Mouse (Mus musculus) MEL (cell line): ENCODE measurements around the gene Ywhag. TPM values are rescaled to one million over a fixed set of nuclear protein-coding genes. Genes with fewer than 3 reads are reported as not detected.

Source experiments
- DNase-seq: peaks from one replicate; pipeline ENCODE4 v3.0.0; 2011; ENCODE audit warnings: low read depth, low spot score
- H3K27ac ChIP-seq: 2 replicates; pipeline ENCODE4 v1.5.1; 2012; ENCODE audit warnings: low read depth, mild to moderate bottlenecking, control low read depth, low read length, moderate library complexity; ENCODE audit not compliant: control insufficient read depth
- H3K27me3 ChIP-seq, 2 experiments: fragments of 150-350 bp in 1 of 2; sonication (generic) in 1 of 2; 2 replicates each; pipeline ENCODE4 v1.6.1; 2012; ENCODE audit warnings: low read length in 2 of 2, mild to moderate bottlenecking in 2 of 2, improper control_type of control experiment in 1 of 2, moderate library complexity in 1 of 2; ENCODE audit not compliant: insufficient read depth in 2 of 2, control insufficient read depth in 1 of 2
- H3K36me3 ChIP-seq, 2 experiments: 2 replicates each; pipeline ENCODE4 v1.6.1; 2012 to 2014; ENCODE audit warnings: low read length in 2 of 2, improper control_type of control experiment in 1 of 2, inconsistent platforms in 1 of 2, mild to moderate bottlenecking in 1 of 2; ENCODE audit not compliant: insufficient read depth in 2 of 2, control insufficient read depth in 1 of 2
- H3K4me1 ChIP-seq, 2 experiments: fragments of 150-350 bp in 1 of 2; sonication (generic) in 1 of 2; 2 replicates each; pipeline ENCODE4 v1.6.1; 2012; ENCODE audit warnings: low read length in 2 of 2, improper control_type of control experiment in 1 of 2, mild to moderate bottlenecking in 1 of 2; ENCODE audit not compliant: insufficient read depth in 2 of 2, control insufficient read depth in 1 of 2
- H3K4me3 ChIP-seq, 2 experiments: fragments of 150-350 bp in 1 of 2; sonication (generic) in 1 of 2; 2 replicates each; pipeline ENCODE4 v1.5.1; 2012; ENCODE audit warnings: low read depth in 2 of 2, low read length in 2 of 2, mild to moderate bottlenecking in 2 of 2, moderate library complexity in 2 of 2, control low read depth in 1 of 2, improper control_type of control experiment in 1 of 2; ENCODE audit not compliant: control insufficient read depth in 1 of 2, insufficient read depth in 1 of 2
- H3K79me2 ChIP-seq: 2 replicates; pipeline ENCODE4 v1.6.1; 2012; ENCODE audit warnings: mild to moderate bottlenecking, low read length, moderate library complexity; ENCODE audit not compliant: control insufficient read depth, poor library complexity, insufficient read depth
- H3K9ac ChIP-seq: 2 replicates; pipeline ENCODE4 v1.6.1; 2012; ENCODE audit warnings: low read depth, mild to moderate bottlenecking, control low read depth, low read length, moderate library complexity; ENCODE audit not compliant: control insufficient read depth, poor library complexity, severe bottlenecking
- H3K9me3 ChIP-seq: fragments of 150-350 bp; sonication (generic); replicated peaks from 2 replicates; pipeline ENCODE4 v1.6.1; 2012; ENCODE audit warnings: mild to moderate bottlenecking, low read length, improper control_type of control experiment, moderate library complexity; ENCODE audit not compliant: insufficient read depth
- CHD1 ChIP-seq: IDR thresholded peaks from 2 replicates; pipeline ENCODE4 v1.6.1; 2012; ENCODE audit warnings: low read depth, mild to moderate bottlenecking, inconsistent platforms, low read length, improper control_type of control experiment
- CHD2 ChIP-seq: IDR thresholded peaks from 2 replicates; pipeline ENCODE4 v1.6.1; 2011; ENCODE audit warnings: low read length, improper control_type of control experiment
- CTCF ChIP-seq, 3 experiments: IDR thresholded peaks in 2 of 3; conservative IDR thresholded peaks in 1 of 3; 2 replicates each; pipeline ENCODE4 v1.5.1; 2011 to 2012; ENCODE audit warnings: low read length in 3 of 3, low read depth in 2 of 3, mild to moderate bottlenecking in 2 of 3, improper control_type of control experiment in 1 of 3, inconsistent platforms in 1 of 3, mixed read lengths in 1 of 3, moderate library complexity in 1 of 3; ENCODE audit not compliant: control insufficient read depth in 1 of 3, insufficient read depth in 1 of 3, poor library complexity in 1 of 3, severe bottlenecking in 1 of 3
- ETS1 ChIP-seq: IDR thresholded peaks from 2 replicates; pipeline ENCODE4 v1.6.1; 2012; ENCODE audit warnings: low read depth, mild to moderate bottlenecking, inconsistent platforms, low read length, improper control_type of control experiment, moderate library complexity
- MAZ ChIP-seq: IDR thresholded peaks from 2 replicates; pipeline ENCODE4 v1.6.1; 2012; ENCODE audit warnings: low read depth, mild to moderate bottlenecking, inconsistent platforms, low read length, improper control_type of control experiment
- MXI1 ChIP-seq: IDR thresholded peaks from 2 replicates; pipeline ENCODE4 v1.6.1; 2011; ENCODE audit warnings: mild to moderate bottlenecking, low read depth, low read length, improper control_type of control experiment
- MYB ChIP-seq: IDR thresholded peaks from 2 replicates; pipeline ENCODE4 v1.6.1; 2011; ENCODE audit warnings: mild to moderate bottlenecking, low read depth, low read length, improper control_type of control experiment
- NELFE ChIP-seq: IDR thresholded peaks from 2 replicates; pipeline ENCODE4 v1.6.1; 2011; ENCODE audit warnings: low read depth, low read length, improper control_type of control experiment
- POLR2AphosphoS5 ChIP-seq: IDR thresholded peaks from 2 replicates; pipeline ENCODE4 v1.6.1; 2012; ENCODE audit warnings: low read depth, borderline replicate concordance, mild to moderate bottlenecking, inconsistent platforms, low read length, moderate library complexity, mixed read lengths
- SIN3A ChIP-seq: IDR thresholded peaks from 2 replicates; pipeline ENCODE4 v1.6.1; 2012; ENCODE audit warnings: low read length, improper control_type of control experiment, inconsistent platforms
- ZKSCAN1 ChIP-seq: IDR thresholded peaks from 2 replicates; pipeline ENCODE4 v1.6.1; 2012; ENCODE audit warnings: low read depth, mild to moderate bottlenecking, inconsistent platforms, low read length, improper control_type of control experiment, moderate library complexity
- ZMIZ1 ChIP-seq: IDR thresholded peaks from 2 replicates; pipeline ENCODE4 v1.6.1; 2012; ENCODE audit warnings: low read depth, mild to moderate bottlenecking, inconsistent platforms, low read length, improper control_type of control experiment, moderate library complexity
- ZNF384 ChIP-seq: IDR thresholded peaks from 2 replicates; pipeline ENCODE4 v1.6.1; 2012; ENCODE audit warnings: low read depth, mild to moderate bottlenecking, inconsistent platforms, low read length, improper control_type of control experiment
- polyA plus RNA-seq, 2 experiments: library from polyadenylated mRNA; stranded (reverse) in 1 of 2; unstranded in 1 of 2; fragments of >175 nt in 1 of 2; fragments of >200 nt in 1 of 2; gene quantifications; 2 replicates each; pipeline versions ENCODE4 v1.2.1 to v1.2.4; 2012; ENCODE audit warnings: low replicate concordance in 2 of 2, low read depth in 1 of 2; ENCODE audit not compliant: insufficient read length in 2 of 2, insufficient read depth in 1 of 2, missing spikeins in 1 of 2
- total RNA-seq: library from RNA; depleted of rRNA; stranded (reverse); fragments of 300-350 nt; gene quantifications from 2 replicates; pipeline ENCODE4 v1.2.3, GENCODE M21; 2012

Gene Ywhag
- total and polyA plus RNA-seq, 3 experiments: 109 to 295 (median 268) TPM

DNA sequence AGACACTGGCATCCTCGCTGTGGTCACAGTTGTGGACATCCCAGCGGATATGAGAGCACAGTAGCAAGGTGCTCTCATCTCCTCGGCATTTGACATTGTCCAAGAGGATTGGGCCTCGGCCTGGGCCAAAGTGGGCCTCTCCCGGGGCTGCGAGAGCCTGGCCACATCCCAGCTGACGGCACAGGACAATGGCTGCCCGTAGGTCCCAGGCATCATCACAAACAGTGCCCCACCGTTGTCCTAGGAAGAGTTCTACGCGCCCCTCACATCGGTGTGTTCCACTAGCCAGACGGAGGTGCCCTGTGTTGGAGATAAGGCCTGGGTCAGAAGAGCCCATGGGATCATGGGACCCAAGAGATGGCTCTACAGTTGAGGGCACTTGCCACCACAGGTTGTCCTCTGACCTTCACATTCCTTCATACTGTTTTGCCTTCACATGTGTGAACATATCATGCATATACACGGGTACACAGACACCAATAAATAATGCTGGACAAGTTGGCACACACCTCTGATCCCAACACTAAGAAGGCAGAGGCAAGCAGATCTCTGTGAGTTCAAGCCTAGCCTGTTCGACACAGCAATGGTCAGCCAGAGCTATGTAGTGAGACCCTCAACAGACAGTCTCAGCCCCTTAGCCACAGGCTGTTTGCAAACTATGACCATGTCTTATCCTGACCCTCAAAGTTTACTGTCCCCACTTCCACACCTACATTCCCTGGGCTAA lies 26.7 kb upstream of the Ywhag start:
- Histone ChIP-seq H3K79me2 (peaks cover 4% of the 10 kb centered on the region; the same call in 1 of the 2 replicates), H3K9ac (peak overlapping the region; percentile 67; the same call in 1 of the 2 replicates), H3K9me3 (no peaks in the 10 kb centered on the region), H3K4me3 (no peak overlapping the region; a peak in 1 of 4 replicates), H3K4me1 (peaks cover 10 to 29% of the 10 kb centered on the region in 2 experiments), H3K27ac (peak overlapping the region; percentile 85), H3K36me3 (peaks cover 0 to 27% of the 10 kb centered on the region in 2 experiments; a peak in 2 of 4 replicates), H3K27me3 (no peaks in the 10 kb centered on the region)
- TF ChIP-seq SIN3A: no peak
- no peak for TF ChIP-seq MAZ
- TF ChIP-seq CHD2: no peak
- no peak for TF ChIP-seq ZMIZ1
- TF ChIP-seq MXI1: no peak
- no peak for TF ChIP-seq CHD1
- no peak for DNase-seq

DNA sequence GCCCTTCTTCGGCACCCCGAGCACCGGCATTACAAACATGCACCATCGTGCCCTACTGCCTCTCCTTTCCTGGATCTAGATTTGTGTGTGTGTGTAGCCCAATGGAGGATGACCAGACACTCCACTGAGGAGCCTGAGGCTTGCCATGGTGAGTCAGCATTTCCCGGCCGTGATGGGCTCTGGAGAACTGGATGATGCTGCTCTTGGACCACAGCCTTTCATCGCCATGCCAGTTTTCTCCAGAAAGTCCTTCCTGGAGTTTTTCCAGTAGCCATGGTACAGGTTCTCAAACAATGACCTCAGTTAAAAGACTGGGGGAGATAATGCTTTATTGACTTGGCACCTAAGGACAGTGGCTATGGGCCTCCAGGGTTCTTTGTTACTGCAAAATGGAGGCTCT lies 25.5 kb upstream of the Ywhag start:
- H3K4me1 ChIP-seq: peaks cover 10 to 30% of the 10 kb centered on the region in 2 experiments

GRCm38 (mm10) chr5:135958367-135958766 lies 24.0 kb upstream of the Ywhag start:
- Histone ChIP-seq H3K27me3 (no peaks in the 10 kb centered on the region), H3K79me2 (peaks cover 4% of the 10 kb centered on the region; the same call in 1 of the 2 replicates), H3K4me3 (no peak overlapping the region; a peak in 1 of 4 replicates), H3K36me3 (peaks cover 0 to 24% of the 10 kb centered on the region in 2 experiments; a peak in 2 of 4 replicates), H3K4me1 (peaks cover 10 to 27% of the 10 kb centered on the region in 2 experiments), H3K27ac (peak overlapping the region; percentile 79), H3K9me3 (no peaks in the 10 kb centered on the region), H3K9ac (peak overlapping the region; percentile 79)
- no peak for TF ChIP-seq CTCF (IDR thresholded peaks at IDR 0.05 in 2 of 3, conservative IDR thresholded peaks at IDR 0.05 in 1 of 3; ENCODE audit: control insufficient read depth in 1 of 3, insufficient read depth in 1 of 3, low read depth in 2 of 3, low read length in 3 of 3, poor library complexity in 1 of 3, severe bottlenecking in 1 of 3)
- 0 out of 2 replicates have a peak, but pooled peaks have one; percentile 13 for TF ChIP-seq ZMIZ1
- no peak for TF ChIP-seq NELFE
- no peak for TF ChIP-seq POLR2AphosphoS5
- no peak for TF ChIP-seq CHD1
- no peak for TF ChIP-seq ZKSCAN1
- DNase-seq: no peak

More for the DNA sequence above, 25.5 kb upstream of the Ywhag start:
- no peaks in the 10 kb centered on the region for H3K27me3 ChIP-seq
- DNase-seq: no peak
- no peaks in the 10 kb centered on the region for H3K9me3 ChIP-seq
- peaks cover 4% of the 10 kb centered on the region; the same call in 1 of the 2 replicates for H3K79me2 ChIP-seq
- H3K27ac ChIP-seq: no peak overlapping the region
- H3K9ac ChIP-seq: no peak overlapping the region
- H3K4me3 ChIP-seq: no peak overlapping the region
- TF ChIP-seq CHD1 (no peak), MYB (no peak), CHD2 (no peak), ZNF384 (no peak), ETS1 (no peak), CTCF (IDR thresholded peaks at IDR 0.05 in 2 of 3, conservative IDR thresholded peaks at IDR 0.05 in 1 of 3; ENCODE audit: control insufficient read depth in 1 of 3, insufficient read depth in 1 of 3, low read depth in 2 of 3, low read length in 3 of 3, poor library complexity in 1 of 3, severe bottlenecking in 1 of 3) (no peak)
- H3K36me3 ChIP-seq: peaks cover 0 to 27% of the 10 kb centered on the region in 2 experiments; a peak in 2 of 4 replicates
